Mouse (Mus musculus): Measurements from ENCODE around the gene Efcab2. TPM values are rescaled to one million over a fixed set of nuclear protein-coding genes. Genes with fewer than 3 reads are reported as not detected.

Gene Efcab2
- 10 to 100 TPM; 49.9 to 50.0 TPM for total RNA-seq (2021)
- long read RNA-seq, experiment 1, transcript Efcab2-201 (7 exons, 3,580 nt), result minor isoform, 14 of 45 reads
- long read RNA-seq, experiment 1, transcript Efcab2-202 (6 exons, 667 nt), result major isoform, 25 of 45 reads
- long read RNA-seq, experiment 1, partial matches to known transcripts, result 0 of 45 reads
- long read RNA-seq, experiment 1, other reads (novel, unspliced or antisense), result 6 of 45 reads
- long read RNA-seq, experiment 2, transcript Efcab2-202 (6 exons, 667 nt), result major isoform, 18 of 36 reads
- long read RNA-seq, experiment 2, transcript Efcab2-201 (7 exons, 3,580 nt), result minor isoform, 10 of 36 reads
- long read RNA-seq, experiment 2, partial matches to known transcripts, result 0 of 36 reads
- long read RNA-seq, experiment 2, other reads (novel, unspliced or antisense), result 8 of 36 reads

DNA sequence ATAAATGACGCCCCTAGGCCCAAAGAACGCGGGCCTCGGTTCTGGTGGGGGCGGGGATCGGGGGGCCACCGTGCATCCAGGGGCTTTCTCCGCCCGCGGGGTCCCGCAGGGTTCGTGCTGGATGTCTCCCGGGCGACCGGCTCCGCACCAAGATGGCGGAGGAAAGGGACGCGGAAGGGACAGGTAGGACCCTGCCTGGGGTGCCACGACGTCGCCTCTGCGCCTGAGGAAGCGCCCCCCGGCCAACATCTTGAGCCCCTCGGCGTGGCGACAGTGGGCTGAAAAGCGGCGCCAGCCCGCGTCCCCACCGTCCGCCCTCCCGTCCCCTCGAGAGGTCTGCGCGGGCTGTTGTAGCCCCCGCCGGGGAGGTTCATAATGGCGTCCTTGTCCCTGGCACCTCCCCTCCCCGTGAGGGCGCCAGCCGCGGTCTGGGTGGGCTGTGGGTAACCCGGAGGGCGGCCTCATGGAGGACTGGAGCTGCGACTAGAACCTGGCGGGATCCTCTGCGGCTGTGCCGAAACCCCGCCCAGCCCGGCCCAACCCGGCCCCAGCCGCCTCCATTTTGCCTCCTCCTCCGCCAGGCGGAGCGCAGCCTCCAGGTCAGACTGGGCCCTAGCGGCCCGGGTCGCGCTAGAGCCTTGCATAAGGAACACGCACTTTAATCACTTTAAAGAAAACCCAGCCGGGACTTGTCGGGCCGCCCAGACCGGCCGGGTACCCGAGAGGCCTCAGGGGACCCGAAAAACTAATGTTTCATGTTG lies at the start of gene Efcab2:
Gene Efcab2, plus strand, starts transcription at position 135 of the 761 bp plus-strand sequence.
- intact Hi-C loops (cut with DNase I), result loop anchor here (1.0 to 2.0 kb wide), 4 partner anchors 37 to 87 kb away; partner anchors contain the start of gene Cox20
- DNase-seq, result peak; percentile 91 to 92

DNA sequence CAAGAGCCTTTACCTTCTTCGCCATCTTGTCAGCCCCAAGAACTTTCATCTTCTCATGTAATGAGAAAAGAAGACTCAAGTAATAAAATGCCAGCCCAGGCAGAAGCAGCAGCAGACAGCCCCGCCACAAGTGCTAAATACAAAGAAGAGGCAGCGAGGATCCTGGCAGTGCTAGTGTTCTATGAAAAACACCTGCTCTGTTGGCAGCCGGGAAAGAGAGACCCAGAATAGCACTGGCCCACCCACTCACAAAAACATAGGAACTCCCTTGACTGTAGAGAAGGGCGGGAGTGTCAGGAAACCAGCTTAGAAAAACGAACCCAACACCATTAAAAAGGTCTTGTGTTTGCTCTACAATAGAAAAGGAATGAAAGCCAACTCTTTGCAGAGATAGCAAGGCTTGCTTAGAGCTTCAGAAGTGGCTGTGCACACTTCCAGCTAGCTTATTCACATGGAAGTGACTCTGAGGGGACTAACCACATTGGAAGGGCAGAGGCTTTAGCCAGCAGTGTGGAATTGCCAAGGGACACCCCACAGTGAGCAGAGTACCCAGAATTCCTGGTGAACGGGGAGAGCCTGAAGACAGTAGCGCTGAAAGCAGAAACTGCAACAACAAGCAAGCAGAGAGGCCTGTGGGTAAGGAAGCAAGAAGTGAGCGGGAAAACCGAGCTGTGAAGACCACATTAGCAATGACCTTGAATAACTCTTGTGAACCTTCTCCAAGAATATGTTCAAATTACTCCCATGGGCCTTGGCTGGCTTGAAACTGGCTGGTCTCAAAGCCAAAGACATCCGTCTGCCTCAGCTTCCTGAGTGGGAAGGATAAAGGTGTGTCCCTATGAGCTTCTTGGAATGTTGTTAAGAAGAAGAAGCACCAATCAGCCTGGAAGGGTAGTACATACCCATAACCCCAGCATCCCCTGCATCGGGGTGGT lies 47.8 kb upstream of the Efcab2 start:
- no peak for DNase-seq
- intact Hi-C loops (cut with DNase I), result no loop called here

DNA sequence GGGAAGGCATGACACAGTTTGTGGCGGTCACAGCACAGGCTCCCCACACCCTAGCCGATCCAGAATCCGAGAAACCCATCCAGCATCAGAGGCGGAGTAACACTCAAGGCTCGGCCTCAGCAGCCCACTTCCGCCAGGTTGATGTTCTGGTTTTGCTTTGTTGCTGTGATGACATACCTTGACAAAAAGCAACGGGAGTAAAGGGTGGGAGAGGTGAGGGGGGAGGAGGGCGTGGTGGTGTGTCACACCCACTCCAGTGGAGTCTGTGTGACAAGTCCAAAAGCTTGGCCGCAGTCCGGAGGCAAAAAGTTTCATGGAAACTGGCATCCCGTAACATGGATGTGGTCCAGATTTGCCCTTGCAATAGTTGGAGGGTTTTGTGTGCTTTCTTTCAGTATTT lies 45.6 kb upstream of the Efcab2 start:
- intact Hi-C loops (cut with DNase I), result no loop called here
- no peak for DNase-seq

GRCm38 (mm10) chr1:178360702-178361101 lies 45.2 kb upstream of the Efcab2 start:
- DNase-seq, result no peak
- intact Hi-C loops (cut with DNase I), result no loop called here

GRCm38 (mm10) chr1:178365171-178365570 lies 40.7 kb upstream of the Efcab2 start:
- no peak for DNase-seq
- intact Hi-C loops (cut with DNase I), result loop anchor here (5.0 kb wide), 1 partner anchor 82 kb away; no protein-coding TSS in a partner anchor

DNA sequence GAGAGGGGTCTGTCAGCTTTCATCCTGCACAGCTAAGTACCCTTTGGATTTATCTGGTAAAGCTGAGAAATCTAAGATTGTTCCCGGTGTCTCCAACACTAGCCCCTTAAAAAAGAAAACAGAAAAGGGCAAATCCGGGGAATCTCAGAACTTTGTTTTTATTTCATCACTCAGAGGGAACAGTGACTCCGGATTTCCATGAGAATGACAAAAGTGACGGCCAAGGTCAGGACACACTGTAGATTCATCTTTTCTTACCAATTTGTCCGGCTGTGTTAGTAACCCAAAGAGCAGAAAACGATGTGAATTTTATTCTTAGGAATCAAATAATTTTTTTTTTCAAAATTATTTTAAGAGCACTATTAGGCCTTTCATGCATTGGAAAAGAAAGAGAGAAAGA lies 37.8 kb upstream of the Efcab2 start:
- no peak for DNase-seq
- intact Hi-C loops (cut with DNase I), result loop anchor here (2.0 to 5.0 kb wide), 2 partner anchors 39 to 79 kb away; partner anchors contain the start of gene Efcab2

DNA sequence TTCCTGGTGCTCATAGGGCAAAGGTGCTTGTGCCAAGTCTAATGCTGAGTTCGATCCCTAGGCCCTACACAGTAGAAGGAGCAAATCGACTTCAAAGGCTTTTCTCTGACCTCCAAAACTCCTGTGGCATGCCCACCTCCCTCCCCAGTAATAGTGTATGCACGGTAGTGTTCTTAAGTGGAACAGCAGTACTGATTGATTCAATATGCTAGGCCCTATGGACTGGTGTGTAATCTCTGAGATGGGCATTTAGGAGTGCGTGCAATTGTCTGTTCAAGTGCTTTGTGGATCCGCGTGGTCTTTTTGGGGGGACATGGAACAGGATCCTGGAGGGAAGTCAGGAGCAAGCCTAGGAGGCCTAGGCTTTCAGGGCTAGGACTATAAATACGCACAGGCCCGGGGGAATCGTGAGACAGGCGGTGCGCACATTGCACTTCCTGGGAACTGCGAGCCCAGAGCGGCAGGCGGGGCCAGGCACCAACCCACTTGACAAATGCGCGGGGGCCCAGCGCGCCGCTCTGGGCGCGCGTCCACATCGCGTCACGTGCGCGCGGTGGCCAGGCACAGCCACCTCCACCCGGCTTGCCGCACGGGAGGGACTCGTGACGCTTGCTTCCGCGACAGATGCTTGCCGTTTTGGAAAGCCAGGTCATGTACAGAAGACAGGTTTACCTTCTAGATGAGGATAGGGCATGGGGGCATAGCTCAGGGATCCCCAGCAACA lies 37.2 kb upstream of the Efcab2 start:
- DNase-seq, result peak; percentile 94 to 95
- intact Hi-C loops (cut with DNase I), result loop anchor here (2.0 to 5.0 kb wide), 2 partner anchors 38 to 79 kb away; partner anchors contain the start of gene Efcab2

DNA sequence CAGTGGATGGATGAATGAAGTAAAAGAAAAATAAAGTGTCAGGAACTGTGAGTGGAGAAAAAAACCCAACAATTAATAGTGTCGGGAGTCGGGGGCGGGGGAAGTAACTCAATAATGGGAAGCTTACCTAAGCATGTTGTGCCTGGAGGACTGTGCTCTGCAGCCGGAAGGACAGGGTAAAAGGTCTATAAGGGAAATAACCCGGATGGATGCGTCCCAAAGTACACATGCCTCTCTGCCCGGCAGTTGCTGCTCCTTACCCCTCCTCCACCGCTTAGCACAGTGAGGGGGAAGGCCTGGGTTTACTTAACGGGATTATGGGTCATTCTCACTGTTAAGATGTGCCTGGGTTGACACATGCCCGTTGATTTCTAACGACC lies 36.6 kb upstream of the Efcab2 start:
- intact Hi-C loops (cut with DNase I), result loop anchor here (2.0 to 5.0 kb wide), 2 partner anchors 38 to 78 kb away; partner anchors contain the start of gene Efcab2
- DNase-seq, result peak; percentile 39 to 46

GRCm38 (mm10) chr1:178372681-178373080 lies 33.2 kb upstream of the Efcab2 start:
- intact Hi-C loops (cut with DNase I), result no loop called here
- no peak for DNase-seq

- DNase-seq, result no peak
- intact Hi-C loops (cut with DNase I), result no loop called here
Observed at GRCm38 (mm10) chr1:178375381-178375780, 30.5 kb upstream of the Efcab2 start.

DNA sequence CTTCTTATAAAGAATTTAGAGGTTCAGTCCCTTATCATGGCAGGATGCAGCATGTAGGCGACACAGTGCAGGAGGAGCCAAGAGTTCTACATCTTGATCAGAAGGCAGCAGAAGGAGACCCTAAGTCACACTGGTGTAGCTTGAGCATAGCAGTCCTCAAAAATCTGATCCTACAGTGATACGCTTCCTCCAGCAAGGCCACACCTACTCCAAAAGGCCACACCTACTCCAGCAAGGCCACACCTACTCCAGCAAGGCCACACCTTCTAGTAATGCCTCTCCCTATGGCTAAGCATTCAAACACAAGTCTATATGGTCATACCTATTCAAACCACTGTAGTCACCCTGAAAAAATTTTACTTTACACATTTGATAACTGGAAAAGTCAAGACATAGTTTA lies 29.8 kb upstream of the Efcab2 start:
- intact Hi-C loops (cut with DNase I), result no loop called here
- no peak for DNase-seq

DNA sequence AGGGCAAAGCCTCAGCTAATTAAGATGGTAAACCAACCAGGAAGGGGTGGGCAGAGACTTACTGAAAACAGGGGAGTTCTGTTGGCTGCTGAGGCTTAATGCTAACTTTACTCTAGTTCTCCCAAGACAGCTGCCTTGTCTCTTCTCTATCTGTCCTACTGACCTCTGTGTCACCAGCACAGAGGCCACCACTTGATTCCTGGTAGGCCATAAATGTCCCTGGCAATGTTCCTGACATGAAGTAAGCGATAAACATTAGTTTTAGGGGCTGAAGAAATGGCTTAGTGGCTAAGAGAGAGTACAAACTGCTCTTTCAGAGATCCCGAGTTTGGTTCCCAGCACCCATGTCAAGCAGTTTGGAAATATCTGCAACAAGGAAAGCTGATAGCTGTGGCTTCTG lies 29.0 kb upstream of the Efcab2 start:
- intact Hi-C loops (cut with DNase I), result no loop called here

DNA sequence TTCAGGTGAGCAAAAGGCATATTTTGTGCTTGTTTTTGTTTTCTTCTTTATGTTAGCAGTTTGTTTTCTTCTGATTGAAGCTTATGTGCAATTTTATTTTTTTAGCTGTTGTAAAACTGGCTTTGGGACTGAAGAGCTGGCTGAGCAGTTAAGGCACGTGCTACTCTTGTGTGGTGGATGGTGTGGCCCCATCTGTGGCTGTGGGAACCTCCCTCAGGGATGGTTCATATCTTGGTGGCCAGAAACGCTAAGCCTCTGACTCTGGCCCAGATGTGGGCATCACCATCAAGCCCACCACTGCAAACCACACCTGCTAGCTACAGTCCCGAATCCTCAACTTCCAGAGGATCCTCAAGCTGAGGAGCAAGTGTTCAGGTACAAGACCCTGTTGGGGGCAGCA lies 27.8 kb upstream of the Efcab2 start:
- no peak for DNase-seq
- intact Hi-C loops (cut with DNase I), result no loop called here

More for the DNA sequence above, 29.0 kb upstream of the Efcab2 start:
- no peak for DNase-seq

GRCm38 (mm10) chr1:178379224-178379623 lies 26.7 kb upstream of the Efcab2 start:
- DNase-seq, result no peak
- intact Hi-C loops (cut with DNase I), result no loop called here

GRCm38 (mm10) chr1:178382165-178382564 lies 23.7 kb upstream of the Efcab2 start:
- no peak for DNase-seq
- intact Hi-C loops (cut with DNase I), result no loop called here

- intact Hi-C loops (cut with DNase I), result no loop called here
- no peak for DNase-seq
Observed at GRCm38 (mm10) chr1:178388802-178389201, 17.1 kb upstream of the Efcab2 start.

DNA sequence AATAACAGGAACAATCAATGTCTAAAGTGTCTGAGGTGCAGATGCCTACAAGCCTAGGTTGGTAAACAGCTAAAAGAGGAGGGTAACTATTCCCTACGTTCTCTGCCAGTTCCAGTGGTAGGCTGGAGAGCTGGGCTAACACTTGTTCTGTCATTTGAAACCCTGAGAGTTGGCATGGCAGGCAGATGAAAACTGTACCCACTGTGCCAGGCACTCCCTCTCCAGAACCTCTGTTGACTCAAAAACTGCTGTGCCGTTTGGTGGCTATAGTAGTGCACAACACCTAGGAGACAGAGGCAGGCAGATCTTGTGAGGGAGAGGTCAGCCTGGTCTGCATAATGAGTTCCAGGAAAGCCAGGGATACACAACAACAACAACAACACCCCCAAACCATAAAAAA lies 16.5 kb upstream of the Efcab2 start:
- peak in 1 of 2 experiments; percentile 15 for DNase-seq
- intact Hi-C loops (cut with DNase I), result no loop called here

- no peak for DNase-seq
- intact Hi-C loops (cut with DNase I), result no loop called here
Observed at GRCm38 (mm10) chr1:178392970-178393369, 12.9 kb upstream of the Efcab2 start.

- intact Hi-C loops (cut with DNase I), result no loop called here
- no peak for DNase-seq
Observed at GRCm38 (mm10) chr1:178395091-178395490, 10.8 kb upstream of the Efcab2 start.

DNA sequence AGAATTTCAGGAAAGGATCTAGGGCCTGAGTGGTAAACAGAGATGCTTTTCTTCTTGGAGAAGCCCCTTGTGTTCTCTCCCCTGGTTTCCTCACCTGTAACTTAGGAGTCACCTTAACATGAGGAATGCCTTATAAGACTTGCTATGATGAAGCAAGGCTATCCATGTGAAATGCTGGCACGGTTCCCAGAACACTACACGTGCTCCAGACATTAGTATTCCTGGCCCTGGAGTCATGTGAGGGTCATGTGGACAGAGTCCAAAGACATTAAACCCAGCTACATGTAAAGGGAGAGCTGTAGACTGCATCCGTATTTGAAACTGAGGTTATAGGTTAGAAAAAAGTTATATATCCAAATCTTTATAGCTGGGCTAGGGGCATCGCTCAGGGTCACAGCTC lies 9.5 kb upstream of the Efcab2 start:
- DNase-seq, result peak; percentile 43 to 65
- intact Hi-C loops (cut with DNase I), result no loop called here

Measured in heart, postnatal 14 days (tissue).